ENCODE assay signal across 18 mouse cellular contexts in the genomic region with DNA sequence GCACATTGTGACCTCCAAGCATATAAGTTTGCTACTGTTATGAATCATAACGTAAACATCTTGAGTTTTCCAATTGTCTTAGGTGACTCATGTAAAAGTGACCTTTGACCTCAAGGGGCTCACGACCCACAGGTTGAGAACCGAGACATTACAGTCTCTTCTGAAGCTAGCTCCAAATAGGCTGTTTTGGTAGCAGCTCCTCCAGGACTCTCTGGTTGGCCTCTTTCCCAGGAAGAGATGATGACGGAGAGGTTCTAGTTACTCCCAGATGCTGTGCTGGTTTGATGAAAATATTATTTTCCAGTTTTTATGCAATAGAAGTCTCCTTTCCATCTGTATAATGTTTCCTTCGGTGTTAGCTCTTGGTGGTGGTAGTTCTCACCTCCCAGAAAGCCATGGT. TPM values are rescaled to one million over a fixed set of nuclear protein-coding genes. Genes with fewer than 3 reads are reported as not detected.
"Had no signal": no experiment of that assay in that cellular context is flagged by ENCODE, and none has a peak within 500 bp of the region (broad histone marks: within the 10 kb centered on the region; RNA-seq: fewer than 3 reads in every experiment).

No protein-coding gene starts in this region.

- H3K4me1 ChIP-seq: liver, embryonic 15.5 days; megakaryocyte, embryonic 14.5 days; neural tube, embryonic 13.5 days had no signal

- H3K27ac ChIP-seq: left cerebral cortex, adult 2 months; liver, embryonic 15.5 days; macrophage; neural tube, embryonic 13.5 days; stomach, embryonic 15.5 days had no signal

- H3K9me3 ChIP-seq: limb, embryonic 12.5 days; liver, embryonic 15.5 days; megakaryocyte, embryonic 14.5 days; neural tube, embryonic 13.5 days; stomach, embryonic 15.5 days had no signal

- H3K4me3 ChIP-seq: left cerebral cortex, adult 2 months; limb, embryonic 12.5 days; liver, embryonic 15.5 days; megakaryocyte, embryonic 14.5 days; neural tube, embryonic 13.5 days; stomach, embryonic 15.5 days had no signal

- H3K4me2 ChIP-seq: limb, embryonic 12.5 days; liver, embryonic 11.5 days; liver, embryonic 15.5 days; midbrain, embryonic 11.5 days; neural tube, embryonic 13.5 days; stomach, embryonic 15.5 days had no signal

- H3K9ac ChIP-seq: limb, embryonic 12.5 days; liver, embryonic 15.5 days; neural tube, embryonic 13.5 days; stomach, embryonic 15.5 days had no signal

- DNase-seq: kidney, adult 8-10 months; lung, postnatal 10 days; retina, postnatal 1 day; right cerebral cortex, postnatal 4 days; spleen, adult 18-20 months; thymus, postnatal 36 days had no signal

- H3K36me3 ChIP-seq: limb, embryonic 12.5 days; liver, embryonic 15.5 days; neural tube, embryonic 13.5 days; stomach, embryonic 15.5 days had no signal

- ATAC-seq: intestine, postnatal 0 days; midbrain, embryonic 16.5 days had no signal

- H3K27me3 ChIP-seq: limb, embryonic 12.5 days; liver, embryonic 15.5 days; neural tube, embryonic 13.5 days; stomach, embryonic 15.5 days had no signal

RNA-seq across cellular contexts. Expression of gene Mgp, which starts 6.7 kb away (rescaled TPM):
- polyA plus RNA-seq: macrophage had no signal

RNA-seq across cellular contexts. Expression of gene Art4, which starts 11.4 kb away (rescaled TPM):
- total RNA-seq: layer of hippocampus, postnatal 25 days; left cerebral cortex, adult 2 months had no signal
- polyA plus RNA-seq: macrophage had no signal

RNA-seq across cellular contexts. Expression of gene Smco3, which starts 33.7 kb away (rescaled TPM):
- polyA plus RNA-seq: limb, embryonic 12.5 days; liver, embryonic 11.5 days; liver, embryonic 15.5 days had no signal
